Mouse (Mus musculus) heart, adult 2 months (tissue): ENCODE data around the gene Ndufs1. TPM values are rescaled to one million over a fixed set of nuclear protein-coding genes. Genes with fewer than 3 reads are reported as not detected.
"Not testable (repeated sequence)": the region's sequence is repeated elsewhere in the genome, so short reads cannot be mapped to it uniquely, and the experiment has no call there.

ENCODE experiments used
- DNase-seq, 2 experiments: peaks; one replicate each; pipeline ENCODE4 v3.0.0; 2021
- H3K27ac ChIP-seq: fragments of 200-600 bp; 2 replicates; pipeline ENCODE4 v1.8.1; 2022
- H3K27me3 ChIP-seq: fragments of 200-500 bp; 2 replicates; pipeline ENCODE4 v1.6.1; 2012; ENCODE audit warnings: mild to moderate bottlenecking, low read length, inconsistent platforms, mixed read lengths; ENCODE audit not compliant: control insufficient read depth, insufficient read depth
- H3K36me3 ChIP-seq: fragments of 200-500 bp; 2 replicates; pipeline ENCODE4 v1.6.1; 2012; ENCODE audit warnings: low read length, inconsistent platforms; ENCODE audit not compliant: control insufficient read depth, insufficient read depth
- H3K4me1 ChIP-seq: fragments of 200-500 bp; 2 replicates; pipeline ENCODE4 v1.6.1; 2011; ENCODE audit warnings: low read length; ENCODE audit not compliant: control insufficient read depth, insufficient read depth
- H3K4me3 ChIP-seq: fragments of 200-600 bp; 2 replicates; pipeline ENCODE4 v1.8.1; 2022
- H3K79me2 ChIP-seq: fragments of 200-500 bp; replicated peaks from 2 replicates; pipeline ENCODE4 v1.6.1; 2012; ENCODE audit warnings: mild to moderate bottlenecking, inconsistent platforms, low read length, moderate library complexity, mixed read lengths; ENCODE audit not compliant: control insufficient read depth, insufficient read depth
- H3K9ac ChIP-seq: fragments of 200-500 bp; 2 replicates; pipeline ENCODE4 v1.6.1; 2012; ENCODE audit warnings: low read depth, mild to moderate bottlenecking, control low read depth, inconsistent platforms, low read length, mixed read lengths
- CTCF ChIP-seq: fragments of 200-600 bp; IDR thresholded peaks from 2 replicates; pipeline ENCODE4 v1.8.1; 2022; ENCODE audit warnings: antibody characterized with exemption, mild to moderate bottlenecking, moderate library complexity
- EP300 ChIP-seq: fragments of 200-500 bp; IDR thresholded peaks from 2 replicates; pipeline ENCODE4 v1.6.1; 2011; ENCODE audit warnings: low read depth, low read length, control low read depth; ENCODE audit not compliant: insufficient read depth
- POLR2A ChIP-seq: fragments of 200-500 bp; IDR thresholded peaks from 2 replicates; pipeline ENCODE4 v1.6.1; 2011; ENCODE audit warnings: mild to moderate bottlenecking, low read depth, low read length, control low read depth; ENCODE audit not compliant: insufficient read depth
- WGBS: fragments of 180-500 bp; shearing (Covaris S2); methylation state at CpG from one replicate; pipeline ENCODE4 v1.1.7; 2018; 5-methylcytosine and 5-hydroxymethylcytosine counted together
- intact Hi-C: fragments of 180-260 bp; cut with DNase I; formaldehyde crosslinking; loops from one replicate; pipeline ENCODE4 v1.15.1; 2025
- polyA plus RNA-seq: library from polyadenylated mRNA; depleted of rRNA; stranded (reverse); fragments of >200 nt; gene quantifications from 2 replicates; pipeline ENCODE4 v1.2.3, GENCODE M21; 2012
- total RNA-seq, 2 experiments: library from RNA; stranded (reverse); gene quantifications; 2 replicates each; pipeline ENCODE4 v1.2.3; 2021

Ndufs1 gene
- total and polyA plus RNA-seq, 3 experiments: 295 to 840 (median 746) TPM

DNA sequence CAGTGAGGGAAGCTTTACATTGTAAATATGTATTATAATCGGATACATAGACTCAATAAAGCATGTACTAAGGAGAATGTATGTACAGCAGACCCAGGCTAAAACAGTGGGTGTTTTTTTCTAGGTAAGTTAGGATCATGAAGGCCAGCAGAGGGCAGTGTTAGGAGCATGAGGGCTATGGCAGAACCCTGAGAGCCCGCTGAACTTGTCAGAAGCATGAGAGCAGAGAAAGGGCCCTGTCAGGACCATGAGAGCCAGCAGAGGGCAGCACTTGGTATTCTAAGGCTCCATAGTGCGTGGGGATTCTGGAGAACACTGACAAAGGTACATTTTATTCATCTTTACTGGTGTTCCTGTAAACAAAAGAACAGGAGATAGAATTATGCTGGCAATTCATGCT, 4.4 kb upstream of the Ndufs1 start:
- Histone ChIP-seq H3K9ac (no peak overlapping the region), H3K27ac (no peak overlapping the region), H3K4me1 (no peaks in the 10 kb centered on the region; the same call in none of the 2 replicates), H3K79me2 (no peaks in the 10 kb centered on the region; the same call in 1 of the 2 replicates), H3K4me3 (no peak overlapping the region), H3K27me3 (no peaks in the 10 kb centered on the region), H3K36me3 (peaks cover 12% of the 10 kb centered on the region)
- intact Hi-C loops: loop anchor here (5.0 to 10.0 kb wide), 2 partner anchors 56 to 304 kb away; no protein-coding TSS in a partner anchor
- 5% methylated on average over 3 of the region's 3 CpGs for WGBS
- TF ChIP-seq POLR2A (0 out of 2 replicates have a peak, but pooled peaks have one; percentile 36), EP300 (peak; percentile 66; the same call in 1 of the 2 replicates), CTCF (peak; percentile 94)
- peak; percentile 89 to 90 for DNase-seq

GRCm38 (mm10) chr1:63180575-63180974, 3.9 kb upstream of the Ndufs1 start:
- H3K36me3 ChIP-seq: peaks cover 13% of the 10 kb centered on the region
- intact Hi-C loops: loop anchor here (5.0 to 10.0 kb wide), 2 partner anchors 57 to 304 kb away; no protein-coding TSS in a partner anchor
- not testable (repeated sequence) for H3K4me3 ChIP-seq, DNase-seq, H3K4me1 ChIP-seq, H3K27me3 ChIP-seq, H3K27ac ChIP-seq, H3K79me2 ChIP-seq, H3K9ac ChIP-seq
- 73% methylated on average over 4 of the region's 4 CpGs for WGBS

DNA sequence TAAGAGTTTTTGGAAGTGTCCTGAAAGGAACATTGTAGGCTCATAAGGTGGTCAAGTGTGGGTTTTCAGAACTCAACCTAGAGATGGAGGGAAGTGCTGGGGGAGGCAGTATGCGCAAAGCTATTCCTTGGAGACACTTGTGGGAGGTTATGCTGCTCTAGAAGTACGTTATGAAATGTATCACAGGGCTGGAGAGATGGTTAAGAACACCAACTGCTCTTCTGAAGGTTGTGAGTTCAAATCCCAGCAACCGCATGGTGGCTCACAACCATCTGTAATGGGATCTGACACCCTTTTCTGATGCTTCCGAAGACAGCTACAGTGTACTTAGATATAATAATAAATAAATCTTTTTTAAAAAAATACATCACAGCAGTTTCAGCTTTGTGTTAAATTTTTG, 3.5 kb upstream of the Ndufs1 start:
- no peaks in the 10 kb centered on the region for H3K27me3 ChIP-seq
- 95% methylated on average over 4 of the region's 4 CpGs for WGBS
- peaks cover 3% of the 10 kb centered on the region for H3K79me2 ChIP-seq
- no peak for DNase-seq
- no peak overlapping the region for H3K4me3 ChIP-seq
- H3K4me1 ChIP-seq: peaks cover 3% of the 10 kb centered on the region
- TF ChIP-seq POLR2A: no peak
- TF ChIP-seq CTCF: no peak
- no peak for TF ChIP-seq EP300
- H3K27ac ChIP-seq: no peak overlapping the region
- intact Hi-C loops: loop anchor here (5.0 to 10.0 kb wide), 2 partner anchors 57 to 305 kb away; no protein-coding TSS in a partner anchor
- H3K9ac ChIP-seq: no peak overlapping the region
- H3K36me3 ChIP-seq: peaks cover 17% of the 10 kb centered on the region

- Histone ChIP-seq H3K36me3 (peaks cover 27% of the 10 kb centered on the region), H3K4me3 (no peak overlapping the region), H3K79me2 (peaks cover 4% of the 10 kb centered on the region), H3K27ac (no peak overlapping the region), H3K27me3 (no peaks in the 10 kb centered on the region), H3K9ac (no peak overlapping the region), H3K4me1 (peaks cover 4% of the 10 kb centered on the region)
- 55% methylated on average over 3 of the region's 3 CpGs for WGBS
- no peak for DNase-seq
- intact Hi-C loops: no loop called here
- TF ChIP-seq EP300: no peak
- no peak for TF ChIP-seq CTCF
- TF ChIP-seq POLR2A: no peak
Measured at GRCm38 (mm10) chr1:63178308-63178707, 1.7 kb upstream of the Ndufs1 start.

- no peak for DNase-seq
- H3K27me3 ChIP-seq: no peaks in the 10 kb centered on the region
- peaks cover 4% of the 10 kb centered on the region for H3K79me2 ChIP-seq
- H3K27ac ChIP-seq: peak overlapping the region; percentile 99
- H3K9ac ChIP-seq: peak overlapping the region; percentile 64
- peaks cover 27% of the 10 kb centered on the region for H3K36me3 ChIP-seq
- peak overlapping the region; percentile 82 for H3K4me3 ChIP-seq
- WGBS: under 1% methylated on average over 14 of the region's 14 CpGs
- TF ChIP-seq EP300 (no peak), POLR2A (no peak), CTCF (no peak)
- H3K4me1 ChIP-seq: peaks cover 4% of the 10 kb centered on the region
- intact Hi-C loops: loop anchor here (1.0 kb wide), 1 partner anchor 62 kb away; the partner anchor contains the start of gene Ino80d
Measured at GRCm38 (mm10) chr1:63176259-63176603, 402 bp downstream of the Ndufs1 start.

GRCm38 (mm10) chr1:63175853-63176252, 780 bp downstream of the Ndufs1 start:
- peak overlapping the region; percentile 64 for H3K9ac ChIP-seq
- TF ChIP-seq POLR2A (no peak), EP300 (no peak), CTCF (no peak)
- peaks cover 27% of the 10 kb centered on the region for H3K36me3 ChIP-seq
- peak overlapping the region; percentile 82 for H3K4me3 ChIP-seq
- whole genome bisulfite sequencing: 4% methylated on average over 11 of the region's 11 CpGs
- intact Hi-C loops: loop anchor here (1.0 kb wide), 1 partner anchor 62 kb away; the partner anchor contains the start of gene Ino80d
- H3K27ac ChIP-seq: peak overlapping the region; percentile 99
- DNase-seq: peak in 1 of 2 experiments; percentile 31
- H3K27me3 ChIP-seq: no peaks in the 10 kb centered on the region
- peaks cover 4% of the 10 kb centered on the region for H3K4me1 ChIP-seq
- peaks cover 6% of the 10 kb centered on the region for H3K79me2 ChIP-seq
